8 mouse cellular contexts compared by ENCODE assay signal in the genomic region with DNA sequence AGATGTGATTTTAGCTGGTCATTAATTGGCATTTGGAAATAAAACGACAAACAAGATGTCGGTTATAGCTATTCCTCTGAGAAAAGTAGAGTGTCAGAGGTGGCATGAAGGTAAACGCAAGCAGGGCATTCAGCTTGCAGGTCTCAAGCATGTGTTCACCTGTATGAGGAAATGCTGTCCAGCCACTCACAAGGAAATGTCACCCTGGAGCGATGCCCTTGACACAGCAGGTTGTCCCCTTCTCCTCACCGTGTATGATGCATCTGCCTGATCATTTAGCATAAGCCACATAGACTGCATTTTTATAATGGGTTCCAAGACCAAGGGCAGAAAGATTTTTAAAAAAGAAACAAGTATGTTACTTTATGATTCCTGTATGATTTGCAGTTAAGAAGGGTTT.
"Had no signal": no experiment of that assay in that cellular context is flagged by ENCODE, and none has a peak within 500 bp of the region (broad histone marks: within the 10 kb centered on the region; RNA-seq: fewer than 3 reads in every experiment).

No protein-coding gene starts in this region.

- DNase-seq: liver, postnatal 0 days; lung, adult 2 months; lung, postnatal 14 days; lung, postnatal 36 days; right cerebral cortex, postnatal 14 days; thymus, adult 2 months; thymus, postnatal 25 days; thymus, postnatal 4 days had no signal
